Mouse (Mus musculus) midbrain, embryonic 10.5 days (tissue): Measurements from ENCODE around the gene Fam162a. TPM values are rescaled to one million over a fixed set of nuclear protein-coding genes. Genes with fewer than 3 reads are reported as not detected.
"Not testable (repeated sequence)": the region's sequence is repeated elsewhere in the genome, so short reads cannot be mapped to it uniquely, and the experiment has no call there.

Experiments used
- DNase-seq: peaks from one replicate; pipeline ENCODE4 v3.0.0-alpha.2; 2017; ENCODE audit warnings: low spot score
- H3K27ac ChIP-seq: fragments of 300-500 bp; sonication (generic); replicated peaks from 2 replicates; pipeline ENCODE4 v1.5.1; 2016; ENCODE audit warnings: mild to moderate bottlenecking
- H3K27me3 ChIP-seq: fragments of 300-500 bp; sonication (generic); 2 replicates; pipeline ENCODE4 v1.6.1; 2016; ENCODE audit warnings: low read depth, mild to moderate bottlenecking; ENCODE audit not compliant: poor library complexity, severe bottlenecking
- H3K36me3 ChIP-seq: fragments of 300-500 bp; sonication (generic); 2 replicates; pipeline ENCODE4 v1.6.1; 2016; ENCODE audit warnings: mild to moderate bottlenecking, moderate library complexity
- H3K4me1 ChIP-seq: fragments of 300-500 bp; sonication (generic); 2 replicates; pipeline ENCODE4 v1.6.1; 2016
- H3K4me3 ChIP-seq: fragments of 300-500 bp; sonication (generic); 2 replicates; pipeline ENCODE4 v1.5.1; 2016; ENCODE audit warnings: mild to moderate bottlenecking, moderate library complexity
- H3K9me3 ChIP-seq: fragments of 300-500 bp; sonication (generic); replicated peaks from 2 replicates; pipeline ENCODE4 v1.6.1; 2016; ENCODE audit warnings: mild to moderate bottlenecking
- WGBS: fragments of 180-500 bp; shearing (Covaris S2); methylation state at CpG from one replicate; pipeline ENCODE4 v1.1.7; 2016; 5-methylcytosine and 5-hydroxymethylcytosine counted together
- polyA plus RNA-seq: library from polyadenylated mRNA; unstranded; fragments of >200 nt; fragmentation: Nextera tagmentation; extraction: Ambion mirVana; gene quantifications from 2 replicates; pipeline ENCODE4 v1.2.1, GENCODE M21; 2016

Fam162a gene
- polyA plus RNA-seq = 277 and 355 TPM in 2 replicates

DNA sequence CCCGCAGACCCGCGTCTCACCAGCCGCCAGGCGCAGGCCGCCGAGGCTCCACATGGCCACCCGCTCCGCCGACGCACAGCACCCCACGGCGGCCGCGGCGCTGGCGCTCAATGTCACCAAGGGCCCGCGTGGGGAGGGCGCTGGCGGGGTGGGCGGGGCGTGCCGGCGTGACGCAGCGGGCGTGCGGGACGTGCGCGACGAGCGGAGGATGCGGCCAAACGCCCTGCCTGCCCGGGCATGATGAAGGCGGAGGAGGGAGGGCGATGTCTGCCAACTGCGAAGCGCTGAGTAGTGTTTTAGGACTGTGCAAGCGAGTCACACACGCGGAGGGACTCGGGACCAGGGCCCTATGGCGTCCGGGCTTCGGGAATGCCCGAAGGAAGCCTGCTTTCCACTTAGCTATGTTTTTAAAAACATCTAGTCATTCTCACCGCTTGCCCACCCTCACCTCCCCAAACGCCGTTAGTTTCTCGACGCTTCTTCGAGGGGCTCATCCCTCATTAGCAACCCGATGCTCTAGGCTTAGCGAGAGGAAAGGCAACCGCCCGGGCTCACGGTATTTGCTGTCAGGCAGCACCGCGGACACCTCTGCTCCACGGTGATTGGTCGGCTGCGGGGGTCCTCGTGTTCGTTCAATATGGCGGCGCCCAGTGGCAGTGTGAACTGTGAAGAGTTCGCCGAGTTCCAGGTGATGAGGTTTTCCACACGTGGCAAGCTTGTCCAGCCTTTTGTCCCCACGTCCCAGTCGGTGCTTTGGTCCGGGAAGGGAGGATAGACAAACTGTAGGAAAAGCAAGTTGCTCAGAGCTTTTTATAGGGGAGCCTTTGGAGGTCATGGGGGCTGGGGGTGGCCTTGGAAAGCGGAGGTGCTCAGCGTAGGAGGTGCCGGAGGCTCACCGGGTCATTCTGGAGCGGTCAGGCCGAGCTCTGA, at the start of gene Fam162a, which contains the start of gene Ccdc58:
Gene Fam162a (minus strand): TSS at position 145 of the 930 bp plus-strand sequence.
Gene Ccdc58 (plus strand): TSS at position 236 of the 930 bp plus-strand sequence.
- Histone ChIP-seq H3K4me3 (peak within 1 kb of the TSS; percentile 82), H3K27me3 (no peaks in the 10 kb centered on the region), H3K9me3 (no peaks in the 10 kb centered on the region), H3K27ac (peak within 1 kb of the TSS; percentile 99), H3K4me1 (peaks cover 29% of the 10 kb centered on the region), H3K36me3 (peaks cover 17% of the 10 kb centered on the region)
- WGBS = under 1% methylated on average over 81 of the region's 81 CpGs
- peak; percentile 91 for DNase-seq

DNA sequence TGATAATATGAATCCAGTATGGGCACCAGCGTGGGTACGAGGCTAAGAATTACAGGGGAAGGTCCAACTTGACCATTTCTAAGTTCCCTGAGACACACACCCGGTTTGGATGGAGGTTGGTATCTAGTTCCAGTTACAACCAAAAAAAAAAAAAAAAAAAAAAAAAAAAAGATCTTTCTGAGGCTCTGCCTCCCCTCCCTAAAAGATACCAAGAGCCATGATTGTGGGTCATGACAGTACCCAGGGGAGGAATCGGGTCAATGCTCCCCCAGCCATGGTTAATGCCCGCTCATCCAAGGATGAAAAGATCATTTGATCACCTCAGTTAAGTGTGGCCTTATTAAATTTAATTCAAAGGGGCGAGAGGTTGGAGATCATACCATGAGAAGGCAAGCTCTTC, 44.4 kb upstream of the Fam162a start:
- WGBS = 92% methylated on average over 6 of the region's 6 CpGs
- not testable (repeated sequence) for H3K27me3 ChIP-seq, DNase-seq, H3K9me3 ChIP-seq, H3K4me3 ChIP-seq, H3K4me1 ChIP-seq, H3K36me3 ChIP-seq, H3K27ac ChIP-seq

DNA sequence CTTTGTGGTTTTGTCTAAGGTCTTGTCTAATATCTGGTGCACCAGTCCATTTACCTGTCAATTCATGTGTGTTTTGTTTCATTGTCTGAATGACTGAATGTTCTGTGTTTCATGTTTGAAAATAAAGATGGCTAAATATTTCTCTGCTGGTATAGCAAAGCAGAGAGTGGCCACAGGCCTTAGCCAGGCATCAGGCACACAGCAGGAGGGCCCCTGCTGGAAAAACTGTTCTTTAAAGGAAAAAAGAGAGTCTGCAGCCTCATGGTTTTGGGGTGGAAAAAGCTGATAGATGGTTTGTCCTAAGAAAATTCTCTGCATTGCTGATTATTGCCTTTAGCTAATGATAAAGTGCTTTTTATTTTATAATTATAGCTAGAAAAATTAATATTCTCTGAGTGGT, 40.1 kb upstream of the Fam162a start:
- H3K27me3 ChIP-seq, H3K4me3 ChIP-seq, H3K9me3 ChIP-seq, H3K4me1 ChIP-seq, H3K27ac ChIP-seq, H3K36me3 ChIP-seq, DNase-seq: not testable (repeated sequence)

DNA sequence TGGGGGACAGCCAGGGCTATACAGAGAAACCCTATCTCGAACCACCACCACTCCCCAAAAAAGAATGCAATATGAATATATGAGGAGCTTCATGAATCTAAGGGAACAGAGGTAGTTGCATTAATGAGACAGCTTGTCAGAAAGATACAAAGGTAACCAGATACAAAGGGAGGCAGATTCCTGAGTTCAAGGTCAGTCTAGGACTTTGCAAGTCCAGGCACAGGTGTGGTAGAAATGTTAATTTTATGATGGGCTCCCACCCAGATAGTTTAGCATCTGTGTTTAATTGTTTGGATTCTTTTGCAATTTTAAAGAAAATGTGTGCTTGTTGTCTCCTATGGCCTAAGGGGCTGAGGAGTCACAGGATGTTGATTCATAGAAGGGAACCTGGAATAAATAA, 30.8 kb upstream of the Fam162a start:
- H3K4me1 ChIP-seq = no peaks in the 10 kb centered on the region
- H3K27ac ChIP-seq = no peak overlapping the region
- no peaks in the 10 kb centered on the region; the same call in 1 of the 2 replicates for H3K9me3 ChIP-seq
- no peak for DNase-seq
- no peaks in the 10 kb centered on the region for H3K36me3 ChIP-seq
- no peak overlapping the region for H3K4me3 ChIP-seq
- H3K27me3 ChIP-seq = no peaks in the 10 kb centered on the region
- 87% methylated on average over 1 of the region's 1 CpGs for WGBS

DNA sequence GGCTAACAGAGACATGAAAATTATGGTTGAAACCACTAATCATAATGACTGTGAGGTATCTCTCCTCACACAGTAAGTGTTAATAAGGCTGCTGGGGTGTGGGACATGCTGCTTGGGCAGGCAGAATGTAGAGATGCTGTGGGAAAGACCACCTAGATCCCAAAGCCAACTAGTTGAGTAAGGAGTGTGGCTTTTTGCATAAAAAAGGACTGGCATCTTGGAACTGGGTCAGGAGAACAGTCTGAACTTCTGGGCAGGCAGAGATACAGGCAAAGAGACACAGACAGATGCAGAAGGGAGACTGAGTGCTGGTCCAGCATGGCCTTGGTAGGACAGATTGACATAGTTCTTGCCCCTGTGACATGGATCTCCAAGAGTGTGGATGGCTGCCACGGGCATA, 30.1 kb upstream of the Fam162a start:
- H3K36me3 ChIP-seq = no peaks in the 10 kb centered on the region
- H3K4me3 ChIP-seq = no peak overlapping the region
- no peak for DNase-seq
- H3K9me3 ChIP-seq = no peaks in the 10 kb centered on the region; the same call in 1 of the 2 replicates
- WGBS = 89% methylated on average over 1 of the region's 1 CpGs
- no peaks in the 10 kb centered on the region for H3K4me1 ChIP-seq
- H3K27ac ChIP-seq = no peak overlapping the region
- no peaks in the 10 kb centered on the region for H3K27me3 ChIP-seq

DNA sequence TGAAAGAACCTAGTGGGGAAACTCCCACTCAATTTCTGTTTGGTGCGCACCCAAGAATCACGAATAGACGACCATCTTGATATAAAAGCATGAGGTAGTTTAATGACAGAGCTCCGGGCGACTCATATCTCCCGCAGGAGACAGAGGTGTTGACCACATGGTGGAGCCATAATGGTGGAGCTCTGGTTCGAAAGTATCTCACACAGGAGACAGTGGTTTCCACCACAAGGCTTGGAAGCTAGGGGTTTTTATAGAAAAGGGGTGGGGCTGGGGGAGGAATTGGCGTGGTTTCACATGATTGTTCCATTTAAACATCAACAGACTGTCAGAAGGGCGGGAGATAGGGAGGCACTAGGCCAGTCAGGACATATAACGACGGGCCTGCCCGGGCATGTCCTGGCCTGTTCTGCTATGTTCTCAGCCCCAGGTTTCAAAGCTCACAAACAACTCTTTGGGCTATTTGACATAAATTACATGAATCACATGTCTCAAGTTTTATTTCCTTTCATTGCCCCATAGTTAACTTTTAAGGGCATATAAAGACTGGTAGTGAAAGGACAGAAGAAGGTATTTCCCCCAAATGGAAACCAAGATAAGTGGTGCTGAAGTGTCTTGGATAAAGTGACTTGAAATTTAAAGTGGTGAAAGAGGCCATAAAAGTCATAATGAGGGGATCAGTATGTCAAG, 26.6 kb upstream of the Fam162a start:
- WGBS = 95% methylated on average over 12 of the region's 12 CpGs
- not testable (repeated sequence) for H3K4me3 ChIP-seq, H3K27ac ChIP-seq, H3K9me3 ChIP-seq, H3K4me1 ChIP-seq, H3K27me3 ChIP-seq, DNase-seq, H3K36me3 ChIP-seq

DNA sequence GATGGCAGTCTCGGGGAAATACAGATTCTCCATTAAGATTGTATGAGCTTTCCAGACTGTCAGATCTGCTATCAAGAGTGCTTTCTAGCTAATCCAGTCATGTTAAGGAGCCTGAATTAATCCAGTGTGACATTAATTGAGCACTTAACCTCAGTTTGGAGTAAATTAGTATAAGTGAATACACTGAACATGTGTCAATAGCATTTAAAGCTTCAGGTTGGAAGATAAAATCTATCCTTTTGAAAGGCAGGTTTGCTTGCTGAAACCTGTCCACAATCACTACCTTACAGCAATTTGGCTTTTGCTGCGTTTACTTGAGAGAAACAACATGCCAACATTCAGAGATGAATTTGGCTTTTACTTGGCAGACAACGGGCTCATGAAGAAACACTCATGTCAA, 22.7 kb upstream of the Fam162a start:
- peaks cover 38% of the 10 kb centered on the region for H3K36me3 ChIP-seq
- H3K27ac ChIP-seq = no peak overlapping the region
- no peaks in the 10 kb centered on the region for H3K9me3 ChIP-seq
- H3K4me3 ChIP-seq = no peak overlapping the region
- 92% methylated on average over 3 of the region's 3 CpGs for WGBS
- no peaks in the 10 kb centered on the region for H3K27me3 ChIP-seq
- DNase-seq = no peak
- H3K4me1 ChIP-seq = no peaks in the 10 kb centered on the region

DNA sequence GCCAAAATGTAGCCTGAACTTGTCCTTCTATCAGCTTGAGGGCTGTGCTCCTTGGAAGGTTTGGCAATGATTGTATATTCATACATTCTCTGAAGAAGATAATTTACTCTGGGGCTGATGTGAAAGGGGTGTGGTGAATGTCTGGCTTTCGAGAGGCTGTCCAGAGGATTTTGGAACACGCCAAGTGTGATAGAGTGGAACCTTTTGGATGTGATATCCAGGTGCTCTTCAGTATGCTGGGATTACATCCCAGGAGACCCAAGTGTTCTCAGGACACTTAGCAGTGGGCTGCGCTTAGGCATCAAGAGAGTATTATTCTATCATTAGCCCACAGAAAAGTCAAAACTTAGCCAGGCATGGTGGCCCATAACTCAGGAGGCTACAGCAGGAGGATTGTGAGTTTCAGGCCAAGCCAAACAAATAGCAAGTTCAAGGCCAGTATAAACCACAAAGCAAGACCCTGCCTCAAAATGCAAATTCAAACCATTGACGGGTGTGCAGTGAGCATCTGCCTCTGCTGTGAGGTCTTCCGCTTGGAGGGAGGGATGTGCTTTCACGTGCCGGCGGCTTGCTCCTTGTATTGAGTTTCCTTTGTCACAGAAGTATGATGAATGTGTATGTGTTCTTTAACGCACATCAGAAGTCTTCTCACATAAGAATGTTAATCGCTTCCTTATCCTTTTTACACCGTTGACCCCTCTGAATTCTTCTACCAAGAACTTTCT, 19.6 kb upstream of the Fam162a start:
- H3K36me3 ChIP-seq = peaks cover 67% of the 10 kb centered on the region
- 90% methylated on average over 11 of the region's 11 CpGs for WGBS

DNA sequence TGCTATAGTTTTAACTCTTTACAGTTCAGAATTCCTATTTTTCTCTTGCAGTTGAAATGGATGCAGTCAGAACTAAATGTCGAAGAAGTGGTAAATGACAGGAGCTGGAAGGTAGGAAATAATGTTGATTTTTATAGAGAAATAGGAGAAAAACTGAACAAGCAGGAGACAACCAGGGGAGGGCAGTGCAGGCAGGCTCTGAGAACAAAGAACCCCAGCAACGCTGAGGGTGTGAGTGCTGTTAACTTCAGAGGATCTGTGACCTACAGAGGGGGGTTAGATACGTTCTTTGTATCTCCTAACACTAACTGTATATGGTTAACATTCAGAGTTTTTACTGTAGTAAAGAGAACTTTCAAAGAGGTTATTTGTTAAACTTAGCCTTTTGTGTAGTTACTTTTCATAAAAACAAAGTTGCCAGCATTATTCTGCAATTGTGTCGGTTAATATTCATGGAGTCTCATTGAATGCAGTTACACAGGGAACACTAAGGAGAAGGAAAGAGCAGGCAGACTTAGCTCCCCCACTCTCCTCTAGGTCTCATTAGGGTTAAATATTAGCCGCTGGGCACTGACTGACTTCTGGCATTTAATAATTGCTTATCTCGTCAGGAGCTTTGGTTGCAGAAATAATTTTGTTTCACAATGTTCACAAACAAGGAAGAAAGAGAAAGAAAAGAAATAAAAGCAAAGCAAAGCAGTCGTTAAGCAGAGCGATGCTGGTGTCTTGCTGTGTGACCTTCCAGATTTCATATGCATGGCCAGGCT, 18.6 kb upstream of the Fam162a start:
- no peak overlapping the region for H3K4me3 ChIP-seq
- no peaks in the 10 kb centered on the region for H3K4me1 ChIP-seq
- no peaks in the 10 kb centered on the region for H3K9me3 ChIP-seq
- no peak overlapping the region for H3K27ac ChIP-seq
- H3K27me3 ChIP-seq = no peaks in the 10 kb centered on the region
- no peak for DNase-seq
- H3K36me3 ChIP-seq = peaks cover 76% of the 10 kb centered on the region
- 84% methylated on average over 8 of the region's 8 CpGs for whole genome bisulfite sequencing

More for the DNA sequence above, 19.6 kb upstream of the Fam162a start:
- H3K9me3 ChIP-seq = no peaks in the 10 kb centered on the region
- no peak overlapping the region for H3K4me3 ChIP-seq
- no peaks in the 10 kb centered on the region for H3K27me3 ChIP-seq
- no peak overlapping the region for H3K27ac ChIP-seq
- DNase-seq = no peak
- H3K4me1 ChIP-seq = no peaks in the 10 kb centered on the region

DNA sequence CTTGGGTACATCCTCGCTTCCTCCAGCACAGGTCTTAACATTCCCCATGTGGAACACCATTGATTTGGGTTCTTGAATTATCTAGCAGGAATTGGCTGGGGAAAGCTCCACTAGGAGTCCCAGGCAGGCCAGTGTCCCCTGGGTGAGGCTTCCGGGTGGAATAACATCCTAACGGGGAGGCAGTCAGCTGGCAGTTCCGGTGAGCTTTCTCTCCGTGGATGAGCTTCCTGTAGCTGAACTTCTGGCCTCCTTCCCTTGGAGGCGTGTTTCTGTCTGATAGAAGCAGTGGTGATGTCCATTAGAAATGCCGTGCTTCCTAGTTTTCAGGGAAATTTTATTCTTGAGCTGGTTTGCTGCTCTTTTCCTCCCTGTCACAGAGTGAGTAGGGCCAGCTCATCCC, 17.7 kb upstream of the Fam162a start:
- no peak for DNase-seq
- Histone ChIP-seq H3K9me3 (no peaks in the 10 kb centered on the region), H3K4me1 (no peaks in the 10 kb centered on the region), H3K27ac (no peak overlapping the region), H3K4me3 (no peak overlapping the region), H3K36me3 (peaks cover 86% of the 10 kb centered on the region), H3K27me3 (no peaks in the 10 kb centered on the region)
- WGBS = 80% methylated on average over 7 of the region's 7 CpGs

DNA sequence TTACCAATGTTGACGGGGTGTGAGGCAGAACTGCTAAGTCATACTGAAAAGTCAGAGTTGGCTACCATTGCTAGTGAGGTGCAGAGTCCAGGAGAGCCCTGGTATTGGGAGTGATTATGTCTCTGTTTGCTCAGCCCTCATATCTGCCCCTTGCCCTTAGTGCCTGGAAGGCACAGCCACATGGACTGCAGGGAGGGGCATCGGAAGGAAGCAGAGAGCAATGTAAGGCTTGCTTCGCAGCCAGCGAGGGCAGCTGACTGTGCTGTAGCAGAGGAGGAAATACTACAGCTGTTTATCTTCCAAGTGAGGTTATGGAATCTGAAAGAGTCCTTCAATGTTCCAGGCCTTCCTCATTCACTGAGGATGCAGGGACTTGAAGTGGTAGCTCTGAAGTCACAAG, 16.5 kb upstream of the Fam162a start:
- H3K36me3 ChIP-seq = peaks cover 98% of the 10 kb centered on the region
- no peak overlapping the region for H3K4me3 ChIP-seq
- no peak for DNase-seq
- no peaks in the 10 kb centered on the region for H3K4me1 ChIP-seq
- H3K27ac ChIP-seq = no peak overlapping the region
- H3K27me3 ChIP-seq = no peaks in the 10 kb centered on the region
- H3K9me3 ChIP-seq = no peaks in the 10 kb centered on the region
- WGBS = 85% methylated on average over 4 of the region's 4 CpGs

DNA sequence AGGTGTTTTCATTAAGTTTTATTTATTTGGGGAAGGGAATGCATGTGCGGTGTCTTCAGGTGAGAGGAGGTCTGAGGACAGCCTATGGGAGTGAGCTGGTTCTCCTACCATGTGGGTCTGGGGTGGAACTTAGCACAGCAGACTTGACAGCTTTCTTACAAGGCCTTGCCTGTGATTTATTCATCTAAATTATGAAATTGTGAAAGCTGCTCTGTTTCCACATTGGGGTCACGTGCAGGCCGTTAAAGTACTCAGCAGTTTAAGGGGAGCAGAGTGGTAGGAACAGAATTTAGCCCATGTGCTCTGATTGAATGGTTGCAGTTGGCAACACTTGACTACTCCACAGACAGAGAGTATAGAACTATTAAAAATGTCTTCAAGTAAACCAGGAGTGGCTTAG, 8.5 kb upstream of the Fam162a start:
- Histone ChIP-seq H3K27me3 (no peaks in the 10 kb centered on the region), H3K36me3 (peaks cover 33% of the 10 kb centered on the region), H3K9me3 (no peaks in the 10 kb centered on the region), H3K4me3 (no peak overlapping the region), H3K27ac (no peak overlapping the region), H3K4me1 (no peaks in the 10 kb centered on the region)
- 96% methylated on average over 3 of the region's 3 CpGs for WGBS
- DNase-seq = no peak
